Mouse (Mus musculus) olfactory bulb, adult 2 months (tissue): ENCODE data around the gene Nhsl1.

ENCODE experiments used
- CTCF ChIP-seq: fragments of 200-500 bp; IDR thresholded peaks from 2 replicates; pipeline ENCODE4 v1.5.1; 2012; ENCODE audit warnings: low read depth, mild to moderate bottlenecking, low read length, moderate library complexity; ENCODE audit not compliant: insufficient read depth
- POLR2A ChIP-seq: fragments of 200-500 bp; IDR thresholded peaks from 2 replicates; pipeline ENCODE4 v1.6.1; 2012; ENCODE audit warnings: mild to moderate bottlenecking, low read depth, low read length, moderate library complexity; ENCODE audit not compliant: insufficient read depth

DNA sequence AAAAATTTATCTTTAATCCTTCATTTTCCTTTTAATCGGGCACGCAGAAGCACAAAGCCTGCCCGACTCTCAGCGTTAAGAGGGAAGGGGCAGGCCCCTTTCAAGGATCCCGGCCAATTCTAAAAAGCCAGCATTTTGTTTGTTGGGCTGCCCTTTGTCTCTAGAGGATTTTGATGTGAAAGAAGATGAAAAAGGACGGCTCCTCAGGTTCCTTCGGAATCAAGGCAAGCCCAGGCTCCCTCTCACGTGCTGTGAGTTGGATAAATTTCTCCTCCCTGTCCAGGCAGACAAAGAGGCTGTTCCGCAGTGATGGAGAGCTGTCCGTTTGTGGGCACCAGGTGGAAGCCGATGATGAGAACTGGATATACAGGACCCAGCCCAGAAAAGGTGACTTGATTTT is 89.3 kb downstream of the Nhsl1 start:
- no peak for TF ChIP-seq CTCF
- TF ChIP-seq POLR2A = no peak
